Mouse (Mus musculus): ENCODE data around the gene Csf2rb.

The Csf2rb gene

GRCm38 (mm10) chr15:78380208-78380607 lies 54.7 kb downstream of the Csf2rb start:
- DNase-seq = no peak

- no peak for DNase-seq
These were observed 55.2 kb downstream of the Csf2rb start for GRCm38 (mm10) chr15:78380741-78381140.

GRCm38 (mm10) chr15:78382115-78382514 lies 56.6 kb downstream of the Csf2rb start:
- no peak for DNase-seq

GRCm38 (mm10) chr15:78383450-78384219 lies 58.1 kb downstream of the Csf2rb start:
- DNase-seq = peak; percentile 85

- no peak for DNase-seq
These were observed 58.9 kb downstream of the Csf2rb start for GRCm38 (mm10) chr15:78384220-78385116.

- no peak for DNase-seq
These were observed 60.0 kb downstream of the Csf2rb start for GRCm38 (mm10) chr15:78385564-78385963.

- DNase-seq = no peak
These were observed 65.3 kb downstream of the Csf2rb start for GRCm38 (mm10) chr15:78390855-78391254.

GRCm38 (mm10) chr15:78395478-78395962 lies 70.0 kb downstream of the Csf2rb start, which contains the start of gene Tex33:
Tex33 (minus strand) TSS chr15:78395912.
- DNase-seq = peak; percentile 52

GRCm38 (mm10) chr15:78401345-78401744 lies 75.8 kb downstream of the Csf2rb start:
- DNase-seq = no peak

GRCm38 (mm10) chr15:78401921-78402320 lies 76.4 kb downstream of the Csf2rb start:
- DNase-seq = peak; percentile 67

GRCm38 (mm10) chr15:78402423-78402822 lies 76.9 kb downstream of the Csf2rb start:
- DNase-seq = peak; percentile 62

GRCm38 (mm10) chr15:78403301-78403741 lies 77.8 kb downstream of the Csf2rb start:
- DNase-seq = peak; percentile 91
